Mouse (Mus musculus) CH12.LX (cell line): Measurements from ENCODE around the gene Slamf8.

Experiments used
- BHLHE40 ChIP-seq: IDR thresholded peaks from 2 replicates; pipeline ENCODE4 v1.6.1; 2011; ENCODE audit warnings: mild to moderate bottlenecking, low read depth, low read length, improper control_type of control experiment
- CHD1 ChIP-seq: IDR thresholded peaks from 2 replicates; pipeline ENCODE4 v1.6.1; 2012; ENCODE audit warnings: low read depth, low read length, improper control_type of control experiment, inconsistent platforms
- CTCF ChIP-seq, 2 experiments: IDR thresholded peaks in 1 of 2; conservative IDR thresholded peaks in 1 of 2; 2 replicates each; pipeline ENCODE4 v1.5.1; 2011 to 2012; ENCODE audit warnings: low read depth in 2 of 2, low read length in 2 of 2, improper control_type of control experiment in 1 of 2, inconsistent platforms in 1 of 2, mild to moderate bottlenecking in 1 of 2, moderate library complexity in 1 of 2
- E2F4 ChIP-seq: IDR thresholded peaks from 2 replicates; pipeline ENCODE4 v1.6.1; 2011; ENCODE audit warnings: low read depth, low read length, improper control_type of control experiment; ENCODE audit not compliant: insufficient replicate concordance
- MAX ChIP-seq: IDR thresholded peaks from 2 replicates; pipeline ENCODE4 v1.6.1; 2011; ENCODE audit warnings: low read length, improper control_type of control experiment
- MXI1 ChIP-seq: IDR thresholded peaks from 2 replicates; pipeline ENCODE4 v1.6.1; 2011; ENCODE audit warnings: mild to moderate bottlenecking, low read depth, low read length, improper control_type of control experiment
- MYC ChIP-seq: IDR thresholded peaks from 2 replicates; pipeline ENCODE4 v1.6.1; 2011; ENCODE audit warnings: low read depth, mild to moderate bottlenecking, improper control_type of control experiment, low read length
- NELFE ChIP-seq: IDR thresholded peaks from 2 replicates; pipeline ENCODE4 v1.6.1; 2011; ENCODE audit warnings: low read depth, low read length, improper control_type of control experiment
- POLR2A ChIP-seq: IDR thresholded peaks from 2 replicates; pipeline ENCODE4 v1.6.1; 2011; ENCODE audit warnings: low read depth, mild to moderate bottlenecking, improper control_type of control experiment, low read length
- TCF12 ChIP-seq: IDR thresholded peaks from 2 replicates; pipeline ENCODE4 v1.6.1; 2014; ENCODE audit warnings: low read depth, mild to moderate bottlenecking, inconsistent platforms, low read length, improper control_type of control experiment
- ZKSCAN1 ChIP-seq: IDR thresholded peaks from 2 replicates; pipeline ENCODE4 v1.6.1; 2012; ENCODE audit warnings: low read depth, inconsistent platforms, low read length, improper control_type of control experiment, borderline replicate concordance

- no peak for TF ChIP-seq MAX
- no peak for TF ChIP-seq CTCF (conservative IDR thresholded peaks at IDR 0.05 in 1 of 2, IDR thresholded peaks at IDR 0.05 in 1 of 2; ENCODE audit: low read depth in 2 of 2, low read length in 2 of 2)
- TF ChIP-seq MXI1: no peak
- no peak for TF ChIP-seq TCF12
- no peak for TF ChIP-seq CHD1
- TF ChIP-seq E2F4: no peak
- TF ChIP-seq BHLHE40: no peak
- TF ChIP-seq NELFE: no peak
- TF ChIP-seq ZKSCAN1: no peak
- TF ChIP-seq MYC: no peak
- no peak for TF ChIP-seq POLR2A
These were observed 43.8 kb upstream of the Slamf8 start for GRCm38 (mm10) chr1:172634136-172634535.
